Mouse (Mus musculus) kidney, embryonic 14.5 days (tissue): ENCODE measurements around the gene Vmn1r185. TPM values are rescaled to one million over a fixed set of nuclear protein-coding genes. Genes with fewer than 3 reads are reported as not detected.
"Not testable (repeated sequence)": the region's sequence is repeated elsewhere in the genome, so short reads cannot be mapped to it uniquely, and the experiment has no call there.

ENCODE experiments used
- ATAC-seq: fragments of 200-750 bp; cut with Nextera tagmentation; 2 replicates; pipeline ENCODE4 v1.8.0; 2017; ENCODE audit warnings: moderate number of reproducible peaks, mild to moderate bottlenecking, moderate TSS enrichment, moderate library complexity; ENCODE audit not compliant: low FRiP score, low TSS enrichment
- H3K27ac ChIP-seq: fragments of 300-500 bp; sonication (generic); 2 replicates; pipeline ENCODE4 v1.5.1; 2014; ENCODE audit warnings: low read depth, mild to moderate bottlenecking, low read length, moderate library complexity, mixed read lengths
- H3K27me3 ChIP-seq: fragments of 300-500 bp; sonication (generic); 2 replicates; pipeline ENCODE4 v1.6.1; 2014; ENCODE audit warnings: mild to moderate bottlenecking, low read length; ENCODE audit not compliant: control insufficient read depth, insufficient read depth
- H3K36me3 ChIP-seq: fragments of 300-500 bp; sonication (generic); 2 replicates; pipeline ENCODE4 v1.6.1; 2014; ENCODE audit warnings: low read length, mixed read lengths; ENCODE audit not compliant: control insufficient read depth, insufficient read depth
- H3K4me1 ChIP-seq: fragments of 300-500 bp; sonication (generic); 2 replicates; pipeline ENCODE4 v1.6.1; 2014; ENCODE audit warnings: low read length, mixed read lengths; ENCODE audit not compliant: control insufficient read depth, insufficient read depth
- H3K4me2 ChIP-seq: fragments of 300-500 bp; sonication (generic); replicated peaks from 2 replicates; pipeline ENCODE4 v1.6.1; 2014; ENCODE audit warnings: low read depth, mild to moderate bottlenecking, low read length
- H3K4me3 ChIP-seq: fragments of 300-500 bp; sonication (generic); 2 replicates; pipeline ENCODE4 v1.5.1; 2014; ENCODE audit warnings: mild to moderate bottlenecking, low read length
- H3K9ac ChIP-seq: fragments of 300-500 bp; sonication (generic); 2 replicates; pipeline ENCODE4 v1.6.1; 2014; ENCODE audit warnings: low read depth, mild to moderate bottlenecking, low read length, moderate library complexity
- H3K9me3 ChIP-seq: fragments of 300-500 bp; sonication (generic); 2 replicates; pipeline ENCODE4 v1.6.1; 2016; ENCODE audit warnings: low read length; ENCODE audit not compliant: control insufficient read depth
- WGBS: fragments of 180-500 bp; shearing (Covaris S2); extraction: QIAGEN DNeasy Blood & Tissue Kit; methylation state at CpG from one replicate; pipeline ENCODE4 v1.1.7; 2014; 5-methylcytosine and 5-hydroxymethylcytosine counted together
- polyA plus RNA-seq: library from polyadenylated mRNA; unstranded; fragments of >200 nt; fragmentation: Nextera tagmentation; extraction: Ambion mirVana; gene quantifications from 2 replicates; pipeline ENCODE4 v1.2.1, GENCODE M21; 2014

The Vmn1r185 gene
- not detected in 2 replicates for polyA plus RNA-seq

- H3K4me2 ChIP-seq, H3K4me1 ChIP-seq, H3K36me3 ChIP-seq, H3K4me3 ChIP-seq, H3K27ac ChIP-seq, H3K9me3 ChIP-seq, H3K27me3 ChIP-seq, H3K9ac ChIP-seq, ATAC-seq: not testable (repeated sequence)
- 79% methylated on average over 1 of the region's 1 CpGs for WGBS
Measured at GRCm38 (mm10) chr7:26618364-26618763, at the start of gene Vmn1r185. Gene Vmn1r185, minus strand, starts transcription at chr7:26618464.

GRCm38 (mm10) chr7:26667466-26667865 is 49.2 kb upstream of the Vmn1r185 start:
- ATAC-seq, H3K4me3 ChIP-seq, H3K4me1 ChIP-seq, H3K4me2 ChIP-seq, H3K9ac ChIP-seq, H3K27me3 ChIP-seq, H3K9me3 ChIP-seq, H3K36me3 ChIP-seq, H3K27ac ChIP-seq: not testable (repeated sequence)
- whole genome bisulfite sequencing, result 42% methylated on average over 2 of the region's 2 CpGs

GRCm38 (mm10) chr7:26666011-26666410 is 47.7 kb upstream of the Vmn1r185 start:
- H3K27me3 ChIP-seq, result no peaks in the 10 kb centered on the region
- H3K9me3 ChIP-seq, result no peaks in the 10 kb centered on the region
- no peak overlapping the region for H3K9ac ChIP-seq
- WGBS, result 95% methylated on average over 5 of the region's 5 CpGs
- no peaks in the 10 kb centered on the region for H3K4me1 ChIP-seq
- no peak overlapping the region for H3K27ac ChIP-seq
- H3K4me2 ChIP-seq, result no peak overlapping the region
- H3K4me3 ChIP-seq, result no peak overlapping the region
- no peak for ATAC-seq
- H3K36me3 ChIP-seq, result no peaks in the 10 kb centered on the region

GRCm38 (mm10) chr7:26589774-26590173 is 28.5 kb downstream of the Vmn1r185 start:
- no peak overlapping the region for H3K4me2 ChIP-seq
- H3K4me1 ChIP-seq, result no peaks in the 10 kb centered on the region
- H3K27ac ChIP-seq, result no peak overlapping the region
- no peak for ATAC-seq
- no peaks in the 10 kb centered on the region for H3K36me3 ChIP-seq
- 77% methylated on average over 1 of the region's 1 CpGs for WGBS
- H3K9ac ChIP-seq, result no peak overlapping the region
- no peak overlapping the region for H3K4me3 ChIP-seq
- no peaks in the 10 kb centered on the region for H3K9me3 ChIP-seq
- H3K27me3 ChIP-seq, result no peaks in the 10 kb centered on the region

- ATAC-seq, result no peak
- Histone ChIP-seq H3K27me3 (no peaks in the 10 kb centered on the region), H3K27ac (no peak overlapping the region), H3K9me3 (no peaks in the 10 kb centered on the region), H3K4me2 (no peak overlapping the region), H3K9ac (no peak overlapping the region), H3K4me1 (no peaks in the 10 kb centered on the region), H3K4me3 (no peak overlapping the region), H3K36me3 (no peaks in the 10 kb centered on the region)
Measured at GRCm38 (mm10) chr7:26589077-26589476, 29.2 kb downstream of the Vmn1r185 start.

Other genes with a start within 250 kb of the Vmn1r185 start
- not detected in 2 replicates for gene Nlrp9c, start 214.8 kb downstream of the Vmn1r185 start, polyA plus RNA-seq
- not detected in 2 replicates for gene Nlrp4a, start 183.4 kb downstream of the Vmn1r185 start, polyA plus RNA-seq
- not detected in 2 replicates for gene Nlrp9a, start 83.4 kb downstream of the Vmn1r185 start, polyA plus RNA-seq
- not detected in 2 replicates for gene Cyp2b23, start 68.0 kb upstream of the Vmn1r185 start, polyA plus RNA-seq
- not detected in 2 replicates for gene Cyp2b19, start 138.7 kb upstream of the Vmn1r185 start, polyA plus RNA-seq
- not detected in 2 replicates for gene Cyp2g1, start 190.4 kb upstream of the Vmn1r185 start, polyA plus RNA-seq
- gene Cyp2a5, start 216.8 kb upstream of the Vmn1r185 start, polyA plus RNA-seq, result not detected in 2 replicates